Mouse (Mus musculus) lung, postnatal 4 days (tissue): Measurements from ENCODE around the gene Arl8b.

ENCODE experiments used
- DNase-seq, 2 experiments: peaks; one replicate each; pipeline ENCODE4 v3.0.0; 2021

Arl8b gene

DNA sequence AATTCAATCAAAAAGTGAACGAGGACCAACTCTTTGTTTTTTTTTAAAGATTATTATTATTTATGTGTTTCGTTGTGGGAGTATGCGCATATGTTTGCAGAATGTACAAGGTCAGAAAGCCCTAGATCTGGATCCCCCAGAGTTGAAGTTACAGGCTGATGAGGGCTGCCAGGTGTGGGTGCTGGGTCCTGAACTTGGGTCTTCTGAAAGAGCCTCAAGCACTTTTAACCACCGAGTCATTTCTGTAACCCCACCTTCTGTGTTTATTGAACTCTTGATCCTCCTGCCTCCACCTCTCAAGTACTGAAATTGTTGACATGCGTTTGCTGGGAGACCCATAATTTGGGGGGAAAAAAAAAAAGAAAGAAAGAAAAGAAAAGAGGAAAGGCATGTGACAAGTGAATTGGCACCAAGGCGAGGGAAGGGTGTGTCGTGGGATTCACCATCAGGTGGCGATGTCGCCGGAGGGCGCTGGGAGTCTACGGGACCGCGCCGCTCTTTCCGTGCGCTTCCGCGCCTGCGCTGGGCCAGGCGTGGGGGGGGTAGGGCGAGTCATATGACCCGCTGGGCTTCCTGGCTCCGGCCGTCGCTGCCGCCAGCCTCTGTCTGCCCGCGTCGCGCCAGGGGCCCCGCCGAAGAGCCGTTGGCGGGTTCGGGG, at the start of gene Arl8b:
Gene Arl8b, plus strand, starts transcription at position 574 of the 658 bp plus-strand sequence.
- DNase-seq, result peak; percentile 97 to 98

DNA sequence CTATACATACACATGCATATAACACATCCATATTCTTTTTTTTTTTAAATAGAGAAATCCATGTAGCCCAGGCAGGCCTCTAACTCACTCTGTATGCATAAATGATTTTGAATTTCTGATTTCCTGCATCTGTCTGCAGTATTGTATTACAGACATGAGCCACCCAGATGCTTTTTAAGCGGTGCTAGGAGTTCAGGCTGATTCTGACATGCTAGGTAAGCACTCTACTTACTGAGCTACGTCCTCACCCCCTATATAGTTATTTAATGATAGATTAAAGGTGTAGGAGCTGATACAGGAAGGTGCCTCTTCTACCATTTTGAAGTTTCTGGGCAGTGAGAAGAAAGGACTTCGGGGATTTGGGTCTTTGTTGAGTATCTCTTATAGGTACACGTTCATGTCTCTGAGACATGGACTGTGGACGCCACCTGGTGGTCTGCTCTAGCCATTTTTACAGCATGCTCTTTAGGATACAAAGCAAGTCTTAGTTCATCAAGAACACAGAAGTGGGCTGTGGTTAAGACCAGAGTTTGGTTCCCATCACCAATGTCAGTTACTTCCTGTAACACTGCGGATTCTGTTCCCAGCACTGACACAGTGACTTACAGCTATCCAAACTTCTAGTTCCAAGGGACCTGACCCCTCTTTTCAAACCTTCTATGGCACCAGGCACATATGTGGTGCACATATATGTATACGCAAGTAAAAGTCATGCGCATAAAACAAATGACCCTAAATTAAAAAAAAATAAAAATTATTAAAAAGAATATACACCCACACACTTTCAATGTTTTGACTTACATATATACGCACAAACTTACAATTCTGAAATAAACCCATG, 46.8 kb upstream of the Arl8b start:
- DNase-seq, result peak; percentile 55 to 79

DNA sequence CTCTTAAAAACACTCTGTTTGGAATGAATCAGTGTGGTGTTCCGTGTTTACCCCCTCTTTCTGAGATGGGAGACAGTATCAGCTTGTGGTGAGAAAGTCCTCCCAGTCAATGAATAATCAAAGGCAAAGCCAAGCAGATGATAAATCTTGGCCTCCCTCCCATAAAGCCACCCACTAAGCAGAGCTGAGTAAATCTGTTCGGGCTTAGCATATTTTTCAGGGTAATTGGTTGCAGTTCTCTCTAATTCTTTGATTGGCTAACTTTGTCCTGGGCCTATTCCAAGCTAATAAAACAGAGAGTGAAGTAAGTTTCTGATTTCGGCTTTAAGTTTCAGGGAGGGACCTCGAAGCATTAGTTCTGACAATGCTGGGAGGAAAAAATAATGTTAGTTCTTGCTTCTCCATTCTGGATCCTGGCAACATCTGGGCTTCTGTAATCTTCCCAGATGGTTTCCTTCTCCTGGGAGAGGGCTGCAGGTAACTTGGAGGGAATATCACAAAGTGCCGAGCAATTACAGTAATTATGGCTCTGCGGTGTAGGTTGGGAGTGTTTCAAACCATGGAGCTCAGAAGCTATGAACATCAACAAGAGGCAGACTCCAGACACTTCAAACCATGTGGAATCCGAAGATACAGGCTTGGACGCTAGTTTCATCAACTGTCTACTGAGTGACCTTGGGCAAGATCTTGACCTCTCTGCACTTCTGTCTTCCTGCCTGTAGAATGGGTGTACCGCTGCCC, 44.3 kb upstream of the Arl8b start:
- DNase-seq, result no peak

DNA sequence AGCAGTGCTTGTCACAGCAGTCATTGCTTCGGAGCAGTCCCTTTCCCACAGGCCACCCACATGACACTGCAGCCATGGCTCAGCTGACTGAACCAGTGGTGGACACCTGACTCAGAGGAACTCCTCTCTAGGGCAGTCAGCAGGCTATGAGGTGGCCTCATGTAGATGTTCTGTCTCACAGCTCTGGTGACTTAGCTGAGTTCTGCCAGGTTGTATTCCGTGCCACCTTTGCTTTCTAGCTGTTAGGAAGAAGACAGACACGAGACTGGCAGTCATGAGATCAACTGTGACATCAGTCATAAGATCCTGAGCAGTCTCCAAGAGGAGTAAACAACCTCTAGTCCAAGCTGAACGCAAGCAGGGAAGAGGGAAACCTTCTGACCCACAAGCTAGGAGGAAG, 42.3 kb upstream of the Arl8b start:
- DNase-seq, result no peak

DNA sequence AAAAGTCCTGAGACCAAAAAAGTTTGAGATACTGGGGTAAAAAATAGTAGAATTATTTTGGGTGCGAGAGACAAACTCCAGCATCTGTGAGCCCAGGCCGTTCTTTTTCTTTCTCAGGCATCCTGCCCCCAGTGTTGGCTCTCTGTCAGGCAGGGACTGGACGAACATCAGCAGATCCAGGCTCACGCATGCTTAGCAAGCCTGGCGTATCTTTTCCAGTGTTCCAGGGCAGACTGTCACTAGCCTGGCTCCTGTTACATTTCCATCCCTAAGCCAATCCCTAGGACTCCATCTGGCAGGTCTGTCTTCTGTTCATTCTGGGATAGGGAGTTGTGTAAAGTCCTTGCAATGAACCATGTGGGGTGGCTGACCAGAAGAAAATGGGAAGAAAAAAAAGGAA, 39.2 kb upstream of the Arl8b start:
- no peak for DNase-seq

DNA sequence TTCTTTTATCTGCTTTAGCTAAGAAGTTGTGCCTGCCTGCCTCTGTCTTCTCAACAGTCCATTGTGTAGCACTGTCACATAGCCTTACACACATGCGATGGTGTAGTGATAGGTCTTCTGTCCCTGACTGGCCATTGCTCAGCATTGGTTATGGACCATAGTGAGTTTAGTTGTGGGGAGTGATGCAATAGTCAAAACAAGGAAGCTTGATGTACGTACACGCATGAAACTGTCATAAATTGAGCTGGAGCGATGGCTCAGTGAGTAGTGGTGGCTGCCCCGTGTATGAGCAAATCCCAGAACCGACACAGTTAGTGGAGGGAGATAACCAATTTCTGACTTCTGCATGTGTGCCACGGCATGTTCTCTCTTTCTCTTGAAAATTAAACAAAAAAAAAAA, 31.6 kb upstream of the Arl8b start:
- DNase-seq, result no peak

DNA sequence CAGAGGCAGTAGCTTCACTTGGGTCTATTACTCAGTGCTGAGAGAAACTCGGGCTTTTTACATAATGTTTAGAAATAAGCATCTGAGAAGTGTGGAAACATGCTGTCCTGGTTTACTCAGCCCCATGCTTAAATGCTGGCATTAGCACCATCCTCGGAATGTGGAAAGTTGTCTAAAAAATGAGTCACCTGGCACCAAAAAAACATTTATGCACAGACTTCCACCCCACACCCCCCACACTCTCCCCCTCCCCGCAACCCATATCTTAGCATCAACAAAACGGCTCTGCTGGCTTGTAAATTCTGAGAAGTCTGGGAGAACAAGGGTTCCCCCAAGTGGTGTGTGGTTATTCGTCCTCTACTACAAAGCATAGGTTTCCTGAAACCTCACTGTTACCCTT, 30.5 kb upstream of the Arl8b start:
- DNase-seq, result no peak

DNA sequence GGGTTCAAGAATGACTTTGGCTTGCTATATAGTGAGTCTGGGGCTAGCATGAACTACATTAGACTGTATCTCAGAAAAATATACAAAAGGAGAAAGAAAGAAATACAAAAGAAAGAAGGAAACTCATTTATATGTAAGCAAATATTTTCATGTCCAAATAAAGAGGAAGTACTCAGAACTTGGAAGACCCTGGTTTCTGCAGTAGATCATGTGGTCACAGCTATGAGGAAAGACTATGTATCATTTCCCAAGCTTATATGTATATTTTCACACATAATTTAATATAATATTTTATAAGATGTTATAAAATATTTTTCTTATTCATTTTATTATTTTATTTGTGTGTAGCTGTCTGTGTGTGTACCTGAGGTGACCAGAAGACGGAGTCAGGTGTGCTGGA, 29.4 kb upstream of the Arl8b start:
- no peak for DNase-seq

DNA sequence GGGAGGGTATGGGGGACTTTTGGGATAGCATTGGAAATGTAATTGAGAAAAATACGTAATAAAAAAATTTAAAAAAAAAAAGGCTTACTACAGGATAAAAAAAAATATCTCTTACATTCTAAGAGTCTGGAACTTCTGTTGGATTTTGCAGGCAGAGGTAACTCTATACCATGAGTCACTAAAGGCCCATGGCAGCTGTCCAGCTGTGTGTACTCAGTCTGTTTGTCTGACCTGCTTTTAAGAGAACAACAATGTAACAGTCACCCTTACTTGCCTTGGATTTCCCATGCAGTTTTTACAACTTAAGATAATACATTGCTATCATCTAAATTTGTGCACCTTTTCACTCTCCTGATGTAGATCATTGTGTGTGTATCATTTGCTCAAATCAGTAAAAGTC, 28.5 kb upstream of the Arl8b start:
- DNase-seq, result no peak

DNA sequence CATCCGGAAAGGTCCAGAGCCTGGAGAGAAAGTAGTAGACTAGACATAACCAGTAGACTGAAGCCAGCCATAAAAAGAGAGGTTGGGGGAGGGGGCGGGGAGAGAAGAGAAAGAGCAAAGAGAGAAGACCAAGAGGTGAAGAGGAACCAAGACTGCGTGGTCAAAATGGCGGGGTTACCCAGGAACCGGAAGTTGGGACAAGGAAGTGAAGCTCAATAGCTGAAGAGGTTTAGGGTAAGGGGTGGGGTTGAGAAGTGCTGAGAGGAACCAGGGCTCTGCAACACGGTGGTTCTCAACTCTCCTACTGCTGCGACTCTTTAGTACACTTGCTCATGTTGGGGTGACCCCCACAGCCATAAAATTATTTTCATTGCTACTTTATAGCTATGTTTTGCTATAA, 27.0 kb upstream of the Arl8b start:
- DNase-seq, result no peak

DNA sequence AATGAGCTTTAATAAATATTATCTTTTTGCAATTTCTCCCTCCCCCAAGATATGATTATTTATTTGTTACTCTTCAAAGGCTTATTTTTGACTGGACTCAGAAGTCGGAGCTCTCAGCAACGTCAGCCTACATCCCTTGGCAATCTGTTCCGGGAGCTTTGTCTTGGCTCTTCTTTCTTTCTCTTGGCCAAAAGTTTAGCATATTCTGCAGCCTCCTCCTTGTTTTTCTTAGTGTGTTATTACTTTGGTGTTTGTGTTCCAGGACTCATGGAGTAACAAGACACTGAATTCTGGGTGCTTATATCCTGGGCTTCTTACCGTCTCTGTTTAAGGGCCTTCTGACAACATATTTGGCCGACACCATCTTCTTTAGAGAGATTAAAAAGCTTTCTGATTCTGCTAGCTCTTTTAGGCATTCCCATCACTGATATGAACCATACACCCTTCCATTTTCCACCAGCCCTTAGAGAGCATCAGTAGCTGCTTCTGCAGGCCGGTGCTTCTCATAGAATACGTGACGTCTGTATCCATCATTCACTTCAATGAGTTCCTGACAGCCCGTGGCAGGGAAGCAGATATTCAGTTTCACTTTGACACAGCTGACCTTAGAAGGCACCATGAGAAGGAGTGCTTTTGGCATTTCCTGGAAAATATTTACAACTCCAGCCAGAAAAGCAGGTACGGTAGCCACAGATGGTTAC, 23.8 kb upstream of the Arl8b start:
- DNase-seq, result no peak

DNA sequence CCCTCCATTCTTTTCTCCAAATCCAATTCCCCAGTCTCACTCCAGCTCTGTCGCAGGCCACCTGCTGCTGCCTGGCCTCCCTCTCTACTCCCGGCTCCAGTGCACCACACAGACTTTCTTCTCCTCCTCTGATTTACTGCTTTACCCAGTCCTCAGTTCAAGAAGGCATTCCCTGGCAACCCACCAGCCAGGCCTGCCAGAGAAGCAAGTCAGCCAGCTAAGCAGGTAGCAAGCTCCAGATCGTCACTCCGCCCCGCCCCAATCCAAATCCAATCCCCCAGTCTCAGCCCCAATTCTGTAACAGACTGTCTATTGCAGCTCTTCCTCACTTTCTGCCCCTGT, 23.2 kb upstream of the Arl8b start:
- no peak for DNase-seq

DNA sequence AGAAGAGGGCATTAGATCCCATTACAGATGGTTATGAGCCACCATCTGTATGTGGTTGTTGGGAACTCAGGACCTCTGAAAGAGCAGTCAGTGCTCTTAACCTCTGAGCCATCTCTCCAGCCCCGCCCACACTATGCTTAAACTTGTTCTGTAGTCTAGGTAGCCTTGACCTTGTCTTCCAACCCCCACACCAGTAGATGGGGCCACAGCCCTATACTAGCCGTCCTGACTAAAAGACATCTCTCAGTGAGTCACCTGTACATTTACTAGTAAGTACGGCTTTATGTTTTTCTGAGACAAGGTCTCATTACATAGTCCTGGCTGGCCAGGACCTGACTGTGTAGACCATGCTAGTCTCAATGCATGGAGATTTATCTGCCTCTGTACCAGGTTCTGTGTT, 12.0 kb upstream of the Arl8b start:
- DNase-seq, result no peak

DNA sequence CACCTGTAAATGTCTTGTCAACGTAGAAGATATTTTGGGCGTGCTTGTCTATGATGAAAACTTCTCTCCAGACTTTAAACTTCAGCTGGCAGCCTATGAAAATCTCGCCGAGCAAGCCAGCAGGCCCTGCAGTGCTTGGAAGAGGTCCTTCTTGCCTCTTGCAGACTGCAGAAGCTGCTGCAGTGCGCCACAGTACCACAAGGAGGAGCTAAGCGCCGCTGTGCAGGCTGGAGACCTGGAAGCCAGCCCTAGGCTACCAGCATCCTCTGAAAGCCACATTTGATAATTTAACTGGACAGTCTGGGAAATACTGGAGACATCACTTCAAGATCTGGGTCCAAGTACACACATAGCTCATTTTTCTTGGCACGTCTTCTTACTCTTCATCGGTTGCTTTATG, 10.0 kb upstream of the Arl8b start:
- DNase-seq, result peak; percentile 72 to 85

DNA sequence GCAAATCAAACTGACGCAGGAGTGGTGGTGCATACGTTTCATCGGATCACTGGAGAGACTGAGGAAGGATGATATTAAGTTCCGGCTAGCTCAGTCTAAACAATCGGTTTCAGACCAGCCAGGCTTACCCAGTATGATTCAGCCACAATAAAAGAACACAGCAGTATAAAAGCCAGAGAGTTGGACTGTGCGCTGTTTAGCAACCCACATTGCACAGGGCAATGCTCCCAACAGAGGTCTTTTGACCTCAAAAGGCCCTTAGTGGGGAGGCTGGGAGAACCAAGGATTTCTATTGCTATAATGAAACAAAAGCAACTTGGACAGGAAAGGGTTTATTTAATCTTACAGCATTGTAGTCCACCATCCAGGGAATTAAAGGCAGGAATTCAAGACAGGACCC, 9.4 kb upstream of the Arl8b start:
- DNase-seq, result no peak

DNA sequence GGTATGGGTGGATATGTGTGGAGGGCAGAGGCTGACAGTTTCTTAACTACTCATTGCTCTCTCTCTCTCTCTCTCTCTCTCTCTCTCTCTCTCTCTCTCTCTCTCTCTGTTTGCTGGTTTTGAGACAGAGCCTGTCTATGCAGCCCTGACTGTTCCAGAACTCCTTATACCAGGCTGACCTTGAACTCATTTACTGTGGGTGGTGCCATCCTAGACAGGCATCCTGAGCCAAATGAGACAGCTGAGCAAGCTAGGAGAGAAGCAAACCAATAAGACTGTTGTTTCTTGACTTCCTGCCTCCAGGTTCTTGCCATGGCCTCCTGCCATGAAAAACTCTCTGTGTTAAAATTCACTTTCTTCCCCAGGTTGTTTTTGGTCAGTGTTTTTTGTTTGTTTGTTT, 6.6 kb upstream of the Arl8b start:
- no peak for DNase-seq

DNA sequence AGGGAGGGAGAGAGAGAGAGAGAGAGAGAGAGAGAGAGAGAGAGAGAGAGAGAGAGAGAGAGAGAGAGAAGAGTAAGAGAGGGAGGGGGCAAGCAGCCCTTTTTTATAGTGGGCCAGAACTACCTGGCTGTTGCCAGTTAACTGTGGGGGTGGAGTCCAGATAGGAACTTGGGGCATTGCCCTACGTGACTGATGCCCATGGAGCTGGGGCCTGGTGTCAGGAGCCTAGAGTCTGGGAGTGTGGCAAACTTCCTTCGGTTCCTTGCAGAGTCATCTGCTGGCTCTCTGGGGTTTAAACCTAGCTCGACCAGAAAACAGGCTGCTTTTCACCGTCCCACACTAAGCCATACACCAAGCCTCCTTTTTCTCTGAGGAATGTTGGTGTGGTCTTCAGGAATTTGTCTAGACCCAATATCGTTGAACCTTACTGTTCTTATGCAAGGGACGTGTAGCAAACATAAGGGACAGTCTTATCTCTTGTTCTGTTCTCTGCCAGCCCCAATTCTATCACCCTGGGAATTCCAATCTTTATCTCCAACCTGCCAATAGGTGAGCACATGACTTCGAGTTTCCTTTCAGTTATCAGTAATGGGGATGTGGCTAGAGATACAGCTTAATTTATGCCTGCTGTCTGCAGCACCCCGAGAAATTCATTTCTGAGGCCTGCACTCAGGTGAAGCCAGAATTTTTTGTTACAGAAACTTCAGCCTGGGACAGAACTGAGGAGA, 5.2 kb upstream of the Arl8b start:
- no peak for DNase-seq

DNA sequence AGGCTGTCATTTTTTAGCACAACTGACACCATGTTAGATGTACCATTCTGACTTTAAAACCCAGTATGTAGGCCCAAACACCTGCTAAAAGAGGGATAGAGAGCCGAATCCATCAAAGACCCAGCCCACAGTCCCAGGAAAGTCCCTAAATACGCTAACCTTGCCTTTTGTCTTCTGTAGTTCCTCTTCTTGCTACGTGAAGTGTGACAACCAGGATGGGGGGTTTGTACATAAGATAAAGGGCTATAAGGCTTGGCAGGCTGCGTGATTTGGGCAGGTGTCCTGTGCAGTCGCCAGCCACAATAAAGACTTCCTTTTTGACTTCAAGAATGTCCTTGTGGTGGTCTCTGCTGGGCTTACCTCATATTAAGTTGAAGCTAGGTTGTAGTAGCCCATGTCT, 4.5 kb upstream of the Arl8b start:
- no peak for DNase-seq

DNA sequence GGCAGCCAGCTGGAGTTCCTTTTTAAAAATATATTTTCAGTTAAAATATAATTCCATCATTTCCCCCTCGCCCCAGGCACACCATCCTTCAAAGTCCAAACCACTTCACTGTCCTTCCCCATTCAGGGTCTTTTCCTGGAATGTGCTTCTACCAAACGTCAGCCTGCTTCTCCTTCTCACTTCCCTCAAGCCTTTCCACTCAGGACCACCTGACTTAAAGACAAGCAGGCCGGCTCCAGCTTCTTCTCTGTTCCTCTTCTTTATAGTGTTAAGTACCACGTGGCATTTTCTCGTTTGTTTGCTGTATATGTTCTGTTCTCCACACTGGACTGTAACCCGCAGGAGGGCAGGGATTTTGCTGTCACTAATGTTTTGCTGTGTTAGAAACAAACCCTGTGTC, 1.0 kb upstream of the Arl8b start:
- DNase-seq, result peak in 1 of 2 experiments; percentile 30

DNA sequence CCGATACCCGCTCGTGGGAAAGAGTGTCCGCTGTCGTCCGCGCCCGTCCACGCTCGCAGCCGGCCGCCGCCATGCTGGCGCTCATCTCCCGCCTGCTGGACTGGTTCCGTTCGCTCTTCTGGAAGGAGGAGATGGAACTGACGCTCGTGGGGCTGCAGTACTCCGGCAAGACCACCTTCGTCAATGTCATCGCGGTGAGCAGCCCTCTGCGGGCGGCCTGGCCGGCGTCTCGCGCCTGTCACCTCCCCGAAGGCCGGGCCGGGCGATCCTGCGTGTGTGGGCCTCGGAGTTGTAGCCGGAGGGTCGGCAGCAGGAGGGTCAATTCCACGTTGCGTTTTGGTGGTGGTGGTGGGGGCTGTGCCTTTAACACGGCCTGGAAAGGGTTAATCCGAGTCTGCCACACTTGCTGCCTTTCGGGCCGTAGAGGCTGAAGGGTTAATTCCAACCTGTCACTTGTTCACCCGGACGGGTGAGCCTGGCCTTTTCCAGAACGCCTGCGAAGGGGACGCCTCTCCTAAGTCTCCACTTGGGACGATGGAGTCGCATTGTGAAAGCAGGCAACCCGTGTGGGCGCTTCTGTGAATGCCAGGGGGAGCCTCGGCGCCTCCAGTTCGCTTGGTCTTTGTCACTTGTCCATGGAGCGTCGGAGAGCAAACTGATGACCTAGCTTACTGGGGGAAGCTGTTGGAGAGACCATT, 434 bp downstream of the Arl8b start:
- DNase-seq, result peak; percentile 54 to 64

DNA sequence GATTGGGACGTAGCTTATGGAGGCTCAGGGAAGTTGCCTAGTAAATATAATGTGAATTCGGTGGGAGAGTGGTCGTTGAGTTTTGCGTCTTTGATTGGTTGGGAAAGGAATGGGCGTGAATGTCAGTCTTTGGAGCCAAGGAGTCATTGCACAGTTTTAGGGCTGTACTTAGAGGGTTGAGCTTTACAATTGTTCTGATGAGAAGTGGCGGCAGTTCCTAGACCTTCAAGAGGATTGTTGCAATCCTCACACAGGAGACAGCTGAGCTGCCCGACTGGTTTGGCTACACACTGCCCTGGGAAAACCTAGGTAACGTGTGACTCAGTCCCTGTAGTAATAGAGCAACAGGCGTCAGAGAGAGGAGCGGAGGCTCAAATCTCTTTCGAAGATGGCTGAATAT, 1.2 kb downstream of the Arl8b start:
- DNase-seq, result peak; percentile 43 to 70

DNA sequence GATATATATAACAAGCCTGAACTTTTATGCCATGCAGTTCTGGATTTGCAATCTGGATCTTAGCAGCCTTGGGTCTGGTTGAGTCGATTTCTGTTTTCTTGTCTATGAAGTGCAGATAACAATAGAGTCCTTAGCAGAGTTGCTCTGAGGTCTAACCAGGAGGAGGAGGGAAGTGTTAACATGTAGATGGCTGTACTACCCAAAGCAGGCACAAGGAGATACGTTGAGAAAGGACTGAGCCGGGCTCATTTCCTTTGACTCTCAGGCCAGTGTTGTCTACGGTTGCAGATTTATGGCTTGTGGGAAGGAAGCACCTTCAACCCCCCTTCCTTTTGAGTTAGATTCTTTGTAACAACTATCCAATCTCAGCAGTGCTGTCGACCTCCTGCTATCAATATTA, 1.9 kb downstream of the Arl8b start:
- DNase-seq, result no peak
